Mouse (Mus musculus) liver, embryonic 13.5 days (tissue): Measurements from ENCODE around the gene Flot2. TPM values are rescaled to one million over a fixed set of nuclear protein-coding genes. Genes with fewer than 3 reads are reported as not detected.

ENCODE experiments used
- ATAC-seq: fragments of 200-750 bp; cut with Nextera tagmentation; 2 replicates; pipeline ENCODE4 v1.8.0; 2017; ENCODE audit warnings: low read depth, mild to moderate bottlenecking, moderate number of reproducible peaks, moderate library complexity
- DNase-seq: peaks from one replicate; pipeline ENCODE4 v3.0.0; 2022
- H3K27ac ChIP-seq: fragments of 300-500 bp; sonication (generic); 2 replicates; pipeline ENCODE4 v1.5.1; 2015; ENCODE audit warnings: moderate library complexity, mild to moderate bottlenecking, inconsistent platforms
- H3K27me3 ChIP-seq: fragments of 300-500 bp; sonication (generic); 2 replicates; pipeline ENCODE4 v1.6.1; 2015; ENCODE audit warnings: mild to moderate bottlenecking, inconsistent platforms
- H3K36me3 ChIP-seq: fragments of 300-500 bp; sonication (generic); 2 replicates; pipeline ENCODE4 v1.6.1; 2015; ENCODE audit warnings: mild to moderate bottlenecking, inconsistent platforms
- H3K4me1 ChIP-seq: fragments of 300-500 bp; sonication (generic); replicated peaks from 2 replicates; pipeline ENCODE4 v1.6.1; 2015; ENCODE audit warnings: inconsistent platforms
- H3K4me2 ChIP-seq: fragments of 300-500 bp; sonication (generic); 2 replicates; pipeline ENCODE4 v1.6.1; 2015; ENCODE audit warnings: inconsistent platforms, mild to moderate bottlenecking, moderate library complexity
- H3K4me3 ChIP-seq: fragments of 300-500 bp; sonication (generic); replicated peaks from 2 replicates; pipeline ENCODE4 v1.5.1; 2015; ENCODE audit warnings: mild to moderate bottlenecking, inconsistent platforms
- H3K9ac ChIP-seq: fragments of 300-500 bp; sonication (generic); 2 replicates; pipeline ENCODE4 v1.6.1; 2015; ENCODE audit warnings: mild to moderate bottlenecking, inconsistent platforms
- H3K9me3 ChIP-seq: fragments of 300-500 bp; sonication (generic); replicated peaks from 2 replicates; pipeline ENCODE4 v1.6.1; 2016; ENCODE audit warnings: inconsistent platforms
- WGBS: fragments of 180-500 bp; shearing (Covaris S2); methylation state at CpG from one replicate; pipeline ENCODE4 v1.1.7; 2015; ENCODE audit not compliant: insufficient replicate concordance; 5-methylcytosine and 5-hydroxymethylcytosine counted together
- polyA plus RNA-seq: library from polyadenylated mRNA; unstranded; fragments of >200 nt; fragmentation: Nextera tagmentation; extraction: Ambion mirVana; gene quantifications from 2 replicates; pipeline ENCODE4 v1.2.1, GENCODE M21; 2015

The Flot2 gene
- polyA plus RNA-seq, 1 experiment from 2014 or later = 24.6 TPM

GRCm38 (mm10) chr11:78065906-78066305 is 28.2 kb downstream of the Flot2 start:
- Histone ChIP-seq H3K9ac (peak overlapping the region; percentile 83), H3K27ac (peak overlapping the region; percentile 100), H3K36me3 (no peaks in the 10 kb centered on the region), H3K4me1 (peaks cover 96% of the 10 kb centered on the region), H3K27me3 (no peaks in the 10 kb centered on the region), H3K4me3 (peak overlapping the region; percentile 11; the same call in 1 of the 2 replicates), H3K9me3 (no peaks in the 10 kb centered on the region), H3K4me2 (peak overlapping the region; percentile 79)
- ATAC-seq (peak; percentile 84), DNase-seq (peak; percentile 86)
- WGBS = 15% methylated on average over 2 of the region's 2 CpGs

- peak overlapping the region; percentile 83 for H3K9ac ChIP-seq
- H3K4me1 ChIP-seq = peaks cover 96% of the 10 kb centered on the region
- peak overlapping the region; percentile 100 for H3K27ac ChIP-seq
- DNase-seq (no peak), ATAC-seq (no peak)
- peak overlapping the region; percentile 11; the same call in 1 of the 2 replicates for H3K4me3 ChIP-seq
- no peaks in the 10 kb centered on the region for H3K27me3 ChIP-seq
- H3K4me2 ChIP-seq = peak overlapping the region; percentile 79
- no peaks in the 10 kb centered on the region for H3K9me3 ChIP-seq
- no peaks in the 10 kb centered on the region for H3K36me3 ChIP-seq
- 55% methylated on average over 2 of the region's 2 CpGs for WGBS
Measured at GRCm38 (mm10) chr11:78066641-78067040, 28.9 kb downstream of the Flot2 start.

GRCm38 (mm10) chr11:78067566-78067965 is 29.8 kb downstream of the Flot2 start:
- no peak for DNase-seq
- Histone ChIP-seq H3K36me3 (peaks cover 2% of the 10 kb centered on the region; the same call in 1 of the 2 replicates), H3K9me3 (no peaks in the 10 kb centered on the region), H3K27me3 (no peaks in the 10 kb centered on the region), H3K4me3 (peak overlapping the region; percentile 5; the same call in 1 of the 2 replicates), H3K9ac (peak overlapping the region; percentile 83), H3K4me1 (peaks cover 94% of the 10 kb centered on the region), H3K4me2 (peak overlapping the region; percentile 79), H3K27ac (peak overlapping the region; percentile 100)
- no peak for ATAC-seq
- WGBS = 55% methylated on average over 5 of the region's 5 CpGs

- H3K4me1 ChIP-seq = peaks cover 79% of the 10 kb centered on the region
- 16% methylated on average over 5 of the region's 5 CpGs for WGBS
- DNase-seq = no peak
- H3K9me3 ChIP-seq = no peaks in the 10 kb centered on the region
- peak overlapping the region; percentile 83 for H3K9ac ChIP-seq
- peak overlapping the region; percentile 44 for H3K4me3 ChIP-seq
- peaks cover 18% of the 10 kb centered on the region for H3K36me3 ChIP-seq
- H3K27me3 ChIP-seq = no peaks in the 10 kb centered on the region
- H3K4me2 ChIP-seq = peak overlapping the region; percentile 79
- H3K27ac ChIP-seq = peak overlapping the region; percentile 100
- no peak for ATAC-seq
Measured at GRCm38 (mm10) chr11:78069130-78069529, 31.4 kb downstream of the Flot2 start.

DNA sequence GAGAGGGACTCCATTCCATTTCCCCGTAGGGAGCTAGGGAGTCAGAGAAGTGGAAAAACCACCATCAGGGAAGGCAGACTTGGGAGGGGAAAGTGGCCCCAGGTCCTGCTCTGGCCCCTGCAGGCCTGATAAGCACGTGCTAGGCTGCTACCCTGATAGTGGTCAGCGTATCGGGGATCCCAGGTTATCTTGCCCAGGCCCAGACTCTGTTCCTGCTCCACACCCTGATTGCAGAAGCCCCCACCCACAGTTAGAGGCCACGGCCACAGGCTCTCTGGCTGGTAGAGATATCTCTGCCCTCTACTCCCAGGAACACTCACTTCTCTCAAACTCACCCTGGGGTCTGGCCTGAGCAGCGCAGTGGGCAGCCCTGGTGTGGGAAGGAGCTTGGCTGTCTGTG is 31.9 kb downstream of the Flot2 start:
- peak overlapping the region; percentile 98 for H3K9ac ChIP-seq
- peak overlapping the region; percentile 79 for H3K4me2 ChIP-seq
- H3K9me3 ChIP-seq = no peaks in the 10 kb centered on the region
- H3K36me3 ChIP-seq = peaks cover 23% of the 10 kb centered on the region
- peak overlapping the region; percentile 72 for H3K4me3 ChIP-seq
- no peaks in the 10 kb centered on the region for H3K27me3 ChIP-seq
- DNase-seq (peak; percentile 94), ATAC-seq (peak; percentile 65)
- peak overlapping the region; percentile 100 for H3K27ac ChIP-seq
- peaks cover 79% of the 10 kb centered on the region for H3K4me1 ChIP-seq
- WGBS = 9% methylated on average over 6 of the region's 6 CpGs

GRCm38 (mm10) chr11:78071938-78072337 is 34.2 kb downstream of the Flot2 start:
- H3K27ac ChIP-seq = peak overlapping the region; percentile 100
- H3K9ac ChIP-seq = peak overlapping the region; percentile 98
- H3K36me3 ChIP-seq = peaks cover 46% of the 10 kb centered on the region
- H3K4me1 ChIP-seq = peaks cover 76% of the 10 kb centered on the region
- peak overlapping the region; percentile 79 for H3K4me2 ChIP-seq
- ATAC-seq = no peak
- peak overlapping the region; percentile 72 for H3K4me3 ChIP-seq
- no peaks in the 10 kb centered on the region for H3K9me3 ChIP-seq
- peak; percentile 37 for DNase-seq
- no peaks in the 10 kb centered on the region for H3K27me3 ChIP-seq
- 39% methylated on average over 5 of the region's 5 CpGs for WGBS

DNA sequence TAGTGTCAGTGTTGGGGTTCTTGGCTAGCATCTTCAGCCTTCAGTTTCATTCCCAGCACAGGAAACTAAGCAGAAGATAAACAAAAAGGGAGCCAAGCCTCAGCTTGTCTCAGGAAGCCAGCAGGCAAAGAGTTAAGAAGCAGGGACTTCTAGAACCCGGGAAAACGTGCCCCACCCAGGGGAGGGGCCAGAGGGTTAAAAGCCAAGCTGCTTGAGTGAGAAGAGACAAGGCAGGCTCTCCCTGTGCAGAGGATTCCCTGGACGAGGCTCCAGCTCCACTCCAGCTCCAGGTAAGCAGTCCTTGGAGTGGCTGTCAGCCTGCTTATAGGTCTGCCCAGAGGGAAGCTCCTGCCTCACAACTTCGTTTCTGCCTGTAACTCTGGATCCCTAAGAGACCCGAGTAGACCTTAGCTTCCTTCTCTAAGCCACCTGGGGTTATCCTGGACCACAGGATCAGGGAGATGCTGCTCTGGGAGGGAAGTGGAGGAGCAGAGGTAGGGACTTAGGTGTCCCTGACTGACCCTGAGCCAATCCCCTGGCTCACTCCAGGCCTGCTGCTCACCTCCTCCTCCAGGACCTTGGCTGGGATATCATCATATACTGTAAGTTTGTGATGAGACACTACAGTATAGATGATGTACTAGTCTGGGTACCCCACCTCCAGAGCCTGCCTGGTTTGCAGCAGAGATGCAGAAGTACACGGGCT is 34.8 kb downstream of the Flot2 start:
- peak overlapping the region; percentile 98 for H3K9ac ChIP-seq
- peak overlapping the region; percentile 79 for H3K4me2 ChIP-seq
- peak overlapping the region; percentile 72 for H3K4me3 ChIP-seq
- H3K27ac ChIP-seq = peak overlapping the region; percentile 100
- peaks cover 52% of the 10 kb centered on the region for H3K36me3 ChIP-seq
- peak; percentile 24 for ATAC-seq
- no peaks in the 10 kb centered on the region for H3K27me3 ChIP-seq
- no peaks in the 10 kb centered on the region for H3K9me3 ChIP-seq
- WGBS = 9% methylated on average over 6 of the region's 6 CpGs
- peak; percentile 89 for DNase-seq
- peaks cover 74% of the 10 kb centered on the region for H3K4me1 ChIP-seq

DNA sequence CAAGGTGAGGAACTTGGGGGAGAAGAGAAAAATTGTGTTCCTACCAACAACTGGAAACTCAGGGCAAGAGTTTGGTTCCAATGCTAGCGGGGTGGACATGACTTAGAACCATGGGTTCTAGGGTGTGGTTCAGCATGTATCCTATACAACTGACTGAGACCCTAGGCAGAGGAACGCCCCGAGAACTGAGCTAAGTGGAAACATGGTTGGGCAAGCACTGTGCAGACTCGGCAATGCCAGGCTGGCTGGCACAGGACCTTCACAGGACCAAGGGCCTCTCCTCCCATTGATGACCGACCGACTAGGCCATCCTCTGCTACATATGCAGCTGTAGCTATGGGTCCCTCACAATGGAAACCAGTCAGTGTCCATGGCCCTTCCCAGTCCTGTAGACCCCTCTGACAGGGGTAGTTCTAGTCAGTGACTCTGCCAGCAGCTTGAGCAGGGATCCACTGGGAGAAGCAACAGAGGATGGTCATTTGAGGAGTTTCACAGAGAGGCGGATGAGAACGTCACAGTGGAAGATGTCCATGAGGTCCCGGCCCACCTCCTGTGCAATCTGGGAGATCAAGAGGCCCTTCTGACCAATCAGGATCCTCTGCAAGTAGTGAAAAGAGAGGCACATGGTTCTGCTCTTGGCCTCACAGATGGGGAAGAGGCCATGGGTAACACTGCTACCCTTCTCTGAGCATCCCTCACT is 36.0 kb downstream of the Flot2 start:
- Histone ChIP-seq H3K36me3 (peaks cover 59% of the 10 kb centered on the region), H3K4me2 (peak overlapping the region; percentile 79), H3K4me1 (peaks cover 72% of the 10 kb centered on the region), H3K9me3 (no peaks in the 10 kb centered on the region), H3K4me3 (peak overlapping the region; percentile 72), H3K27me3 (no peaks in the 10 kb centered on the region), H3K9ac (peak overlapping the region; percentile 98), H3K27ac (peak overlapping the region; percentile 100)
- ATAC-seq = peak; percentile 73
- 38% methylated on average over 9 of the region's 9 CpGs for WGBS
- DNase-seq = peak; percentile 84

DNA sequence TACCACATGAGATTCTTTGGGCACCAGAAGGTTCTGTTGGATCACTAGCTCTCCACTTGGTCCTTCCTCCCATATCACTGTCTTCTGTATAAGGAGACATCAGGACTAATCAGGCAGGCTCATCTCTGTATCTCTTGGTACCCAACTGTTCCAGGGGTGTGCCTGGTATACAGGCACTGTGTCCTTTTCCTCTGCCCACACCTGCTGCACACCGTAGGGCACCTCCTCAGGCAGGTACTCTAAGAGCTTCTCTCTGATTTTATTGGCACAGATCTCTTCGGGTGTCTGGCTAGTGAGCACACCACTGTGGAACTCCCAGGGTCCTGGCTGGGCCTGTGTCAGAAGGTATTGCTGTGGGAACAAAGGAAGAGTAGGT is 36.5 kb downstream of the Flot2 start:
- Histone ChIP-seq H3K27me3 (no peaks in the 10 kb centered on the region), H3K9ac (peak overlapping the region; percentile 98), H3K9me3 (no peaks in the 10 kb centered on the region), H3K4me2 (peak overlapping the region; percentile 79), H3K4me3 (peak overlapping the region; percentile 72), H3K36me3 (peaks cover 59% of the 10 kb centered on the region), H3K27ac (peak overlapping the region; percentile 100), H3K4me1 (peaks cover 72% of the 10 kb centered on the region)
- DNase-seq = no peak
- WGBS = 30% methylated on average over 2 of the region's 2 CpGs
- ATAC-seq = peak; percentile 63

DNA sequence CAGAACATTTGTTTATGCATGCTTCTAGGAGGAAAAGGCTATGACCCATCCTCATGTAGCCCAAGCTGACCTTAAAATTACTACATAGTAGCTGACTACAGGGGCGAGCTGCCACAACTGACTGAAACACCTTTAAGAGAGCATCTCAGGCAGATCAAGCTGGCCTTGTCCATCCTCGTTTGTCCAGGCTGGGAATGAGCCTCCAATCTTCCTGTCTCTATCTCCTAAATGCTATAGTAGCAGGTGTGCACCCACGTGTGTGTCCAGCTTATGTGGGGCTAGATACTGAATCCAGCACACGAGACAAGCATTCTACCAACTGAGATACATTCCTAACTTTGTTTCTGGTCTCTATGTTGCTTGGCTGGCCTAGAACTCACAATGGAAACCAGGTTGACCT is 36.9 kb downstream of the Flot2 start:
- H3K27ac ChIP-seq = peak overlapping the region; percentile 100
- H3K36me3 ChIP-seq = peaks cover 59% of the 10 kb centered on the region
- no peaks in the 10 kb centered on the region for H3K27me3 ChIP-seq
- WGBS = 50% methylated on average over 4 of the region's 4 CpGs
- DNase-seq (no peak), ATAC-seq (no peak)
- peak overlapping the region; percentile 72 for H3K4me3 ChIP-seq
- peaks cover 73% of the 10 kb centered on the region for H3K4me1 ChIP-seq
- H3K4me2 ChIP-seq = peak overlapping the region; percentile 79
- H3K9me3 ChIP-seq = no peaks in the 10 kb centered on the region
- peak overlapping the region; percentile 98 for H3K9ac ChIP-seq
